ENCODE assay signal across 8 mouse cellular contexts in the genomic region with DNA sequence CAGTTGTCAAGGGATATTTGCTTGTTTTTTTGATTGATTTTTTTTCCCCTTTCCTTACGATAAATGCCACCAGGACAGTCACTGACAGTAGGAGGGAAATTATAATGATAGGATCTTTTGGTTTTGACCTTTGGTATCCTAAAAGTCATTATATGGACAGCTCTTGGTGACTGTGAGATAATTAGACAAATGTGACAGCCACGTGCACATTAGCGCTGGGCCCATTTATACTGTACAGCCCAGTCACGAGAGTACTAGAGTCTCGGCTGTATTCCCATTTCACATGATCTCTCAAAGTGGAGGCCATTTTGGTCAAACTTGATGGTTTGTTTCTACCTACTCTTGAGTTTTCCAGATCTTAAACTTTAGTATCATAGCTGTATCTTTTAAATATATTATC. TPM values are rescaled to one million over a fixed set of nuclear protein-coding genes. Genes with fewer than 3 reads are reported as not detected.
DNase-seq lines count a peak whose midpoint lies in the region; ATAC-seq lines count a peak whose summit lies in the region.

No protein-coding gene starts in this region.

- peak overlapping the region; percentile 91 for H3K4me3 ChIP-seq in erythroblast, embryonic 14.5 days (replicated peaks)
- H3K4me3 ChIP-seq in limb, embryonic 15.5 days, result peak overlapping the region; percentile 78
- peak overlapping the region; percentile 75 for H3K4me3 ChIP-seq in stomach, embryonic 16.5 days (replicated peaks; ENCODE audit: low read length)

- peaks cover 2% of the 10 kb centered on the region; the same call in 1 of the 2 replicates for H3K36me3 ChIP-seq in erythroblast, embryonic 14.5 days (ENCODE audit: control insufficient read depth)
- H3K36me3 ChIP-seq in limb, embryonic 15.5 days, result no peaks in the 10 kb centered on the region
- H3K36me3 ChIP-seq in stomach, embryonic 16.5 days (ENCODE audit: control insufficient read depth, insufficient read depth, low read length), result no peaks in the 10 kb centered on the region

- 51% methylated on average over 5 of the region's 5 CpGs for WGBS in limb, embryonic 15.5 days
- 55% methylated on average over 5 of the region's 5 CpGs for WGBS in stomach, embryonic 16.5 days

- H3K4me1 ChIP-seq in erythroblast, embryonic 14.5 days (ENCODE audit: control insufficient read depth), result peaks cover 19% of the 10 kb centered on the region
- peaks cover 22% of the 10 kb centered on the region; the same call in 1 of the 2 replicates for H3K4me1 ChIP-seq in limb, embryonic 15.5 days
- H3K4me1 ChIP-seq in stomach, embryonic 16.5 days (ENCODE audit: control insufficient read depth, insufficient read depth, low read length), result peaks cover 14% of the 10 kb centered on the region; the same call in 1 of the 2 replicates

- no peak overlapping the region for H3K9ac ChIP-seq in limb, embryonic 15.5 days
- no peak overlapping the region for H3K9ac ChIP-seq in stomach, embryonic 16.5 days (ENCODE audit: low read length)

- H3K4me2 ChIP-seq in limb, embryonic 15.5 days, result peak overlapping the region; percentile 89
- H3K4me2 ChIP-seq in stomach, embryonic 16.5 days (ENCODE audit: low read depth, low read length), result peak overlapping the region; percentile 65

- H3K27ac ChIP-seq in limb, embryonic 15.5 days, result no peak overlapping the region
- H3K27ac ChIP-seq in stomach, embryonic 16.5 days (ENCODE audit: low read length), result no peak overlapping the region

- H3K27me3 ChIP-seq in erythroblast, embryonic 14.5 days (ENCODE audit: control insufficient read depth), result no peaks in the 10 kb centered on the region; the same call in 1 of the 2 replicates
- no peaks in the 10 kb centered on the region for H3K27me3 ChIP-seq in limb, embryonic 15.5 days
- no peaks in the 10 kb centered on the region for H3K27me3 ChIP-seq in stomach, embryonic 16.5 days (ENCODE audit: control insufficient read depth, insufficient read depth, low read length)

- H3K9me3 ChIP-seq in erythroblast, embryonic 14.5 days (ENCODE audit: control insufficient read depth, low read length), result no peaks in the 10 kb centered on the region
- H3K9me3 ChIP-seq in limb, embryonic 15.5 days, result no peaks in the 10 kb centered on the region; the same call in 1 of the 2 replicates
- no peaks in the 10 kb centered on the region for H3K9me3 ChIP-seq in stomach, embryonic 16.5 days (replicated peaks; ENCODE audit: control insufficient read depth, low read length)

- no peak for ATAC-seq in erythroblast, adult 5-6 weeks (replicated peaks; ENCODE audit: low FRiP score, poor library complexity, severe bottlenecking)
- ATAC-seq in limb, embryonic 15.5 days (ENCODE audit: insufficient number of reproducible peaks, low FRiP score, low TSS enrichment, low read depth), result no peak
- no peak for ATAC-seq in stomach, embryonic 16.5 days (ENCODE audit: insufficient read depth, low FRiP score)

- DNase-seq in retina, postnatal 1 day, result peak; percentile 12
- DNase-seq in retina, embryonic 14.5 days (ENCODE audit: low spot score), result no peak
- DNase-seq in layer of hippocampus, postnatal 10 days (ENCODE audit: low spot score in 2 of 2), result no peak
- no peak for DNase-seq in layer of hippocampus, postnatal 36 days

RNA-seq across cellular contexts. Expression of gene Casd1, which starts 1.4 kb away (rescaled TPM):
- 0.07 and 0.11 TPM in 2 replicates for polyA plus RNA-seq in erythroblast, embryonic 14.5 days (2012)
- total RNA-seq in erythroblast, adult 5-6 weeks (2015; ENCODE audit: low replicate concordance), result 5.2 and 6.7 TPM in 2 replicates
- total RNA-seq in erythroblast, adult 5-6 weeks (2017; ENCODE audit: low replicate concordance), result 10.0 and 17.4 TPM in 2 replicates
- 26.3 and 27.8 TPM in 2 replicates for polyA plus RNA-seq in limb, embryonic 15.5 days (2015; fragmentation: Nextera tagmentation; extraction: Ambion mirVana)
- polyA plus RNA-seq in stomach, embryonic 16.5 days (2015; fragmentation: Nextera tagmentation; extraction: Ambion mirVana), result 20.5 and 23.3 TPM in 2 replicates
- total RNA-seq in layer of hippocampus, postnatal 10 days (2021), result 10 to 100 TPM; 48.5 to 57.9 TPM
- total RNA-seq in layer of hippocampus, postnatal 36 days (2021), result 10 to 100 TPM; 48.5 to 52.8 TPM
